Mouse (Mus musculus) heart, adult 11 months (tissue): ENCODE results near the gene Cps1.

Experiments used
- DNase-seq: peaks from one replicate; pipeline ENCODE4 v3.0.0; 2022

Cps1 gene

DNA sequence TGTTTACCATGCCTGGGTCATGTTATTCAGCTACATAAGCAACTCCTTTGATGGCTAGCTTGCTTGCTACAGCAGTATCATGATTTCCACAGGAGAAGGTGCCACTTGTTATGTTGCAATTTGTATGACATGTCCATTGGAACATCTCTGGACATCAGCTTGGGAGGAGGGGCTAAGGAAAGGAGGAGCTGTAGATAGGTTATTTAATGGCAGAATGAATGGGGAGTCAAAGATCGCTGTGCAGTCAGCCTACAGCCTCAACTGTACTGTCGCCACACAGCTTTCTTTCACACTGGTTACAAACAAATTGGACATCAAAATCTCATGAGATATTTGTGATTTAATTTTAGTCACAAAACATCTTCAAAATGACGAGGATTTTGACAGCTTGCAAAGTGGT is at the start of gene Cps1:
Cps1 (plus strand) TSS at position 230 of the 400 bp plus-strand sequence.
- no peak for DNase-seq

DNA sequence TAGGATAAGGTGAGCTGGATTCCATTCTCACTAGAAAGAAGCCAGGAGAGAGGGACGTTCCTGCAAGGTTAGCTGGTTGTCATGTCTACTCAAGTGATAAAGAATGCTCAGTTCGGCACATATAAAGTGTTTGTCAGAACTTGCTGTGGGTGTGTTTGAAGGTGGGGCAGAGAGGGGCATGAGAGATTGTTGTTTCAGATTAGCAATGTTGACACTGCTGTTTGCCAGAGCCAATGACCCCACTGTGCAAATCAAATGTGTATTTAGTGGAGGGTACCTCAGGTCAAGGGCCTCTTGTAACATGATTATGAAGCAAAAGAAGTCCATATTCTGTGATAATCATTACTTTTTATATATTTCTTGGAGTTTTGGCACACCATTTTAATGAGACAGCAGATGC is 45.1 kb upstream of the Cps1 start:
- peak; percentile 35 for DNase-seq

- no peak for DNase-seq
Measured at GRCm38 (mm10) chr1:67078666-67079065, 44.2 kb upstream of the Cps1 start.

DNA sequence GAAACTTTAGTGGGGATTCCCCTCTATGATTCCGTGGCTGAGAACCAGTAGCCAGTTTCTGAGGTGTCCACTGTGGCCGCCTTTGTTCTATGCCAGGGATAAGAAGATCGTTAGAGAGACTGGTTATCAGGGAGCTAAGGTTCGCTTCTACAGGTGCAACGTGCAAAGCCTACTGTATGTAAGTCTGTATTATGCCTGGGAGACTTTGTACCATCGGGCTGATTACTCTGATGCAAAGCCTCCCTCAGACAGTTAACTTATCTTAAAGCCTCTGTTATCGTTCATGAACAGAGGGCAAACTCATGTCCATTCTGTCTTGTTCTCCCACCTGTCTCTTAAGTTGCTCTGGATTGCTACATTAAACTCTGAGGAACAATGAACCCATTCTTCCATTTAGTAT is 43.7 kb upstream of the Cps1 start:
- no peak for DNase-seq

- no peak for DNase-seq
Measured at GRCm38 (mm10) chr1:67092473-67092872, 30.4 kb upstream of the Cps1 start.

DNA sequence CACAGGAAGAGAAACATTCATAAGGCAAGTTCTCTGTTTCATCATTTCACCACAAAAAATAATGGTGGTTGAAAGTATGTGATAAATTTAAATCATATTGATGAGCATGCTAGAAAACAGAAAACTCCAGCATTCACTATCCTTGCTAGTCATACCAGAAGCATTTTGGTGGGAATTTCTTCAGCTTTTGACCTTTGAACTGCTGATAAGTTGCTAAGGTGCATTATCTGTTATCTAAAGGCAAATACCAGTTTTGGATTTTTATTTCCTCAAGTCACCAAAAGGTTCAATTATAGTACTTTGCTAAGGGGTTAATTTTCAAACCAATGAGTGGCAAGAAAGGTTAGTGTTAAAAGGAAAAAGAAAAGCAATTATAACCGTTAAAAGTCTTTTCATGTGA is 23.6 kb upstream of the Cps1 start:
- no peak for DNase-seq

DNA sequence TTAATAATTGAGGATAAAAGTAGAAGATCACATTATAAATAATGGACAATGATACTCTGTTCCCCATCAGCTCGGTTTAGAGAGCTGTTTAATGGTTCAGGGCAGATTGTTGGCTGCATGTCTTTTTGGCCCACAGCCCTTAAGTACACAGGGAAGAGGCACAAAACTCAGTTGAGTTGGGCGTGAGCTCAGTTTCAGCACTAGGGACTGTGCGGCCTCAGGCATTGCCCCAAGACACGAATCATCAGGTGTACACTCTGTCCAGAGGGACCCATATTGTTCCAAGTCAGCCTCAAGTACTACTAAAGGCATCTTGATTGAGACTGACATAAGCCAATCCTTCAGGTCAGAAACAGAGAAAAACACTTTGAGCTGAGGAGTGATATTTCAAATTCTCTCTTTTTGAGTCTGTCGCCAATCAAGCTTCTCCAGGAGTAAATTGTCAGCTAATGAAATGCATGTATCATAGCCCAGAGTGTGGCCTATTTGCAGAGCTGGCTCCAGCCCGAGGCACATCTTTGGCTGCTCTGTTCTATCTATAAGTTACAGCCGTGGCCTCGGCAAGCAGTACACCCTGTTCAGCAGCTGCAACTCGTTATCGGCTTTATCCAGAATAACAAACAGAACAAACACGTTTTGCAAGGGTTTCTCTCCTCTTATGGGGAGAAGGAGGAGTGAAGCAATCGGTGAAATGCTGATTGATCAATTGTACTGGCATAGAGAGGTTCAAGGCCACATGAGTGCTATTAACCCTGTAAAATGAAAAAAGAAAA is 19.2 kb upstream of the Cps1 start:
- DNase-seq = no peak

GRCm38 (mm10) chr1:67111621-67112298 is 11.1 kb upstream of the Cps1 start:
- DNase-seq = no peak

- DNase-seq = no peak
Measured at GRCm38 (mm10) chr1:67113343-67114030, 9.3 kb upstream of the Cps1 start.

DNA sequence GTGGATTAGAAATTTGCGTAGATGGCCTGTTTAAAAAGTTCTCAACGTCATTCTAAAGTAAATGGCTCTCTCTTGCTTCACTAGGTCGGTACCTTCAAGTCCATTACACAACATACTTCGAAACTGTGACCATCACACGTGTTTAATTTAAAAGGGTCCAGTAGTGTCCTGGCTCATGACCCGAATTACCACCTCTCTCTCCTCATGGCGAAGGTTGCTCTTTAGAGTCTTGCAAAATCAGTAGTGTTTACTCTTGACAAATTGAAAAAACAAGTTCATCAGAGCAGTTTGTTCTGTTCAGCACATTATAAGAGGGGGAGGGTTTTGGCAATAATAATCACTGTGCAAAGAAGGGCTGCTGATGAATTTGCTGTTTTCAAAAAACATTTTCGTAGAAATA is 6.3 kb upstream of the Cps1 start:
- DNase-seq = no peak

GRCm38 (mm10) chr1:67117778-67118177 is 5.0 kb upstream of the Cps1 start:
- no peak for DNase-seq

DNA sequence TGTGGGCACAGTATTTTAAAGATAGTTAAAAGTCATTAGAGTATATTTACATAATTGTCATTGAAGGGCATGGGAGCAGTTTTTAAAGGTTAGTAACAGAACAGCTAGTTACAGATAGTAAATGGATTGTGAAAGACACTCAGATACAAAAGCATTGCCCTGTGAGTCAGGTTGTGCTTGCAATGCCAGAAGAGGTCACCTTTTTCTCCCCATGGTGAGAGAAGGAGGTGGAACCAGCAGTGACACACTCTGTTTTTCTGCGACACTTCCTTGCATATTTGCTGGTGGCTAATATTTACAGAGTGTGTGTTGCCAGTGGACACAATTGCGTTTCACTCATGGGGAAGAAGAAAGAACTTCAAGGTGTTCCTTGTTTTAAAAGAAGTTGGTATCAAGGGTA is 2.6 kb downstream of the Cps1 start:
- DNase-seq = no peak

- DNase-seq = no peak
Measured at GRCm38 (mm10) chr1:67143939-67144338, 21.1 kb downstream of the Cps1 start.

GRCm38 (mm10) chr1:67151246-67151645 is 28.4 kb downstream of the Cps1 start:
- DNase-seq = no peak

DNA sequence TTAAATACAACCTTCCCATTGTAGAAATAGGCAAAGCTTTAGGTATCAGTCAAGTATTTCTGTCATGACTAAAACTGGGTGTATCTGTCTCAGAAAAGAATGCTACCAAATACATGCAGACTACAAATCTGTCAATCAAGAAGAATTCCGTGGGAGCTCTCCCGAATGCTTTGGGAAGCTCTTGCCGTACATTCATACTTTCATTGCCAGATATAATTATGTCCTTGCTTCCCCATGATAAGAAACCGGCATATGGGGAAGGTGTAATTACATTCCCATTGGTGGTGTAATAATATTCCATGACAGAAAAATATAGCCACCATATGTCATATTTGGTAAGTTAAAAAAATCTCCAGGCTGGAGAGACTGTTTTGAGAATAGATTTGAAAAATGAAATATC is 44.5 kb downstream of the Cps1 start:
- no peak for DNase-seq

GRCm38 (mm10) chr1:67181165-67181564 is 58.3 kb downstream of the Cps1 start:
- no peak for DNase-seq

DNA sequence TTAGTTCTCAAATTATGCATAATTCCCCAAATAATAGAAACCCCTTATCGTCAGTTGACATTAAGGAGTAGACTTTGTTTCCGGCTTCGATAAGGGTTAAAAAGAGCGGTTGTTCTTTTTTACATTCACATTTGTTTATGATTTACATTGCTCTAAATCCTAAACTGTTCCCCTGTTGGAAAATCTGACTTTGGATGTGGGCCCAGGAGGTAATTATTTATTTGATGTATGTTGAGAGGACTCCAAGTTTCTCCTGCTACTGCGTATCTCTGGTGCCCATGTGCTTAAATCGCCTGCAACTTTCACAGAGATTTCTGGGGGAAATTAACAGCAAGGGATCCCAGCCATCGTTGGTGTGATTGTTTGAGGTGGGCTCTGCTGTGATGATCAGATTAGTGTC is 59.4 kb downstream of the Cps1 start:
- no peak for DNase-seq

DNA sequence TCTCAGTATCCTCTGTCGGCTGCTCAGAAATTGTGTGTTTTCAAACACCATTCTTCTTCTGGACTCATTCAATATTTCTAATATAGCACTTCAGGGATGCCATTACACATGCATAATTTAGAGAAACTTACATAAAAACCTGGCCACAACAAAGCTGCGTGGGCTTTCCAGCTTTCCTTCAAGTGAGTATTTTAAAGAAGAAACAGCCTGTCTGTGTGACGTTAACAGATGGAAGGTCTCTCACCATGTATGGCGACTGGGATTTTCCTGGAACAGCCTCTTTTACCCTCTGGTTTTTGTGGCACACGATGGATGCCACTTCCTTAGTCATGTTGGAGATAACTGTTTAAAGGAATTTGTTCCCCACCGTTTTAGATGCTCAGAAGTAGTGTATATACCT is 60.7 kb downstream of the Cps1 start:
- DNase-seq = no peak

- DNase-seq = no peak
Measured at GRCm38 (mm10) chr1:67184134-67184533, 61.3 kb downstream of the Cps1 start.

- DNase-seq = no peak
Measured at GRCm38 (mm10) chr1:67197335-67197734, 74.5 kb downstream of the Cps1 start.

DNA sequence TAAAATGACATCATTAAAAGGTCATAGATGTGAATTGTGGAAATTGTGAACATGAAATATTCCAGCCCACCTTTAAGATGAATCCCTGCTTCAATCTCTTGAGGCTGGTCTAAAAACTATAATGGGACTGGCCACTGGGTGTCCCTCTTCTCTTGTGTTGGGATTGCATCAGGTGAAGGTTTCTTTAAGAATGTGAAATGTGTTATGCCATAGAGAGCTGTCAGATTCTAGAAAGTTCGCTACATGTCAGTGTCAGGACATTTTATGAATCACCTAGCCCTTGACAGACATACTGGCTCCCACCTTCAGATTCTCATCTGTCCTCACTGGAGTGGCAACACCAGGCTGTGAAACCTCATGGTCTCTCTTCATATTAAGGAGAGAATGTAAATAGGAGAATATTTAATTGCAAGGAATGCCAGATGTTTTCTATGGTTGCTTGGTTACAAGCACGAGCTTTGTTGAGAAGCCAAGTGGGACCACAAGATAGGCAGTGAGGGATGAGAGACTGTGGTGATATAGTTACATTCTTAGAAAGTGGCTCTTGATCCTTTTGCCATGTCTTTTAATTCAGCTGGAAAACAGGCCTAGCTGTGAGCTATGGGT is 95.6 kb downstream of the Cps1 start:
- no peak for DNase-seq

DNA sequence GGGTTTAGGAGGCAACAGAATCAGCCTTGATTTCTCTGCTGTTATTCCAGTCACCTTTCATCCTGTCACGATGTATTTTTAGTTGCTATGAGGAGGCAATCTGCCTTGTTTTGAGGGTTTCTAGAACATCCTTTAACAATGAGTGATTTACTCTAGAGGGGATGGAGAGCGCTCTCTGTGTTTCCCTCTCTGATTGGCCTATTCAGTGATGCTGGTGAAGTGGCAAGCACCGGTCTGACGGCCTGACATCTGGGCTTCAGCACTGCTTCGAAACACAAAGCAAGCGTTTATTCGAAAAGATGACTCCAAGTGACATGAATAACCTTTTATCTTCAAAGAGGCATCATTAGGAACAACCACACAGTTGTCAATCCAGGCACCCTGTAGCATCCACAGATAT is 100.8 kb downstream of the Cps1 start:
- DNase-seq = no peak

GRCm38 (mm10) chr1:67234861-67235260 is 112.0 kb downstream of the Cps1 start:
- DNase-seq = no peak
